Mouse (Mus musculus) MEL-GATA-1-ER (cell line): ENCODE measurements around the gene Btg3.

Source experiments
- DNase-seq: peaks from one replicate; pipeline ENCODE4 v3.0.0-alpha.2; 2012; ENCODE audit warnings: low read depth; ENCODE audit errors: extremely low read depth

Gene Btg3

GRCm38 (mm10) chr16:78346662-78347327 is 30.2 kb downstream of the Btg3 start:
- no peak for DNase-seq

GRCm38 (mm10) chr16:78343792-78344191 is 33.2 kb downstream of the Btg3 start:
- no peak for DNase-seq

GRCm38 (mm10) chr16:78342767-78343166 is 34.2 kb downstream of the Btg3 start:
- no peak for DNase-seq

GRCm38 (mm10) chr16:78341356-78341755 is 35.6 kb downstream of the Btg3 start:
- no peak for DNase-seq

- DNase-seq = no peak
Measured at GRCm38 (mm10) chr16:78337226-78337625, 39.8 kb downstream of the Btg3 start.

DNA sequence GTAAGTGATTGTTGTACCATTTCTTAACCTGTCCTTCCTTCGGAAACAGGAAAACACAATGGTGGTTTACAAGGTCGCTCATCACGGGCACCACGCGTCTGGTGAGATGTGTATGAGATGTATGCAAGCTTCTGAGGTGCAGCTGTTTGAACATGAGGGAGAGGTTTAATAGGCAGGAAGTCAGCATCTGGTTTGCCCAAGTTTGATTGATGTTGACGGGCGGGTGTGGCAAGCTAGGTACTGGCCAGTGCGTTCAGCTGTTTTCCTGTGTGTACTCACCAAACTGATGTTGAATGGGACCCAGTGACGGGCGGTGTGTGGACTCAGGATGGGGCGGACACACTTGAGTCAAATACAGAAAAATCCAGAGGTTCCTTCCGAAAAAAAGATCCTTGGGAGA is 49.0 kb downstream of the Btg3 start:
- no peak for DNase-seq

DNA sequence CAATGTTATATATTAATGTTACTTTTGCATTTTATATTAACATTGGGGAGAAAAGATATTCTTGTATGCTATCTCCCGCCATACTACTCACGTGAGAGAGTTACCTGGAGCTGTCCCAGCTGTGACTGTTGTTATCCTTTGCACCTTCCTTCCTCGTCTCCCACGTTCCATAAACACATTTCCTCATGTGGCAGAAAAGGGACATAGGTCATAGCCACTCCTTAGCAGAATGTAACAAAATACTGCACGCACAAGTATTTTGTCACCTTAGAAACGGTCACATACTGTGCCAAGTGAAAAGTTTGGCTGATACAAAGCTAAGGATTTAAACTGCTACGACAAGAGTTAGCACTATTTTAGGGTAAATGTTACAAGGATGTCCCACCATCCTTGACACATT is 49.4 kb downstream of the Btg3 start:
- no peak for DNase-seq

GRCm38 (mm10) chr16:78325972-78326848 is 50.8 kb downstream of the Btg3 start:
- DNase-seq = no peak

DNA sequence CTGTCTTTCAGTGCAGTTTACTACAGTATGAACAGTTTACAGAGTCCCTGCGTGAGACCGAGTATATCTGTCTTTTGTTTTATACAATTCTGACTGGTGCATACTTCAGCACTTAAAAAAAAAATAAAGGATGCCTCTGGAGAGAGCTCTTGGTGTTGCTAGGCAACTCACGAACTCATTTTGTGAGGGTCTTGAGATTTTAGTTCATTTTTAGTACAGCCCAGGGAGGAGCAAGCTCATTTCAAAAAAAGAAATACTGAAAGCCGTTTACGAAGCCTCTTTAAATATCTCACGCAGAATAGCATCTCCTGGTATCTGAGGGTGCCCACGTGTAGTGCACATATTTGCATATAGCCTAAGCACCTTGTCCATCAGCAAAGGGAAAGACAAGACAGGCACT is 54.9 kb downstream of the Btg3 start:
- DNase-seq = no peak

GRCm38 (mm10) chr16:78321559-78321958 is 55.4 kb downstream of the Btg3 start:
- DNase-seq = no peak

DNA sequence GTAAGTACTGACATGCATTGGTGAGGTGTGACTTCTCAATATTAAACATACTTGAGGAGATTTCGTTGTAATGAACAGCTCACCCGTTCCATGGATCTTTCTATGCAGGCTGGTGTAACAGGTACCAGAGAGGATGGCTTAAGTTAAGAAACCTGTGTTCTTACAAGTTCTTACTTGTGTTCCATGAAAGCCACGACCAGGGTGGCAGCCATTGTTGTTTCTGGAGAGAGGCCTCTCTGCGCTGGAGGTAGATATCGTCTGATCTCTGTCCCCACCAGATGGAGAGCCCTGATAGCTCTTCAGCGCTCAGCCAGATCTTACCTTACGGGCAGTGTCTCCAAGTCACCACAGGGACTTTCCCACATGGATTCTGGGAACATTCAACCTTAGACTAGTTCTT is 57.3 kb downstream of the Btg3 start:
- no peak for DNase-seq

- DNase-seq = no peak
Measured at GRCm38 (mm10) chr16:78317960-78318359, 59.0 kb downstream of the Btg3 start.

DNA sequence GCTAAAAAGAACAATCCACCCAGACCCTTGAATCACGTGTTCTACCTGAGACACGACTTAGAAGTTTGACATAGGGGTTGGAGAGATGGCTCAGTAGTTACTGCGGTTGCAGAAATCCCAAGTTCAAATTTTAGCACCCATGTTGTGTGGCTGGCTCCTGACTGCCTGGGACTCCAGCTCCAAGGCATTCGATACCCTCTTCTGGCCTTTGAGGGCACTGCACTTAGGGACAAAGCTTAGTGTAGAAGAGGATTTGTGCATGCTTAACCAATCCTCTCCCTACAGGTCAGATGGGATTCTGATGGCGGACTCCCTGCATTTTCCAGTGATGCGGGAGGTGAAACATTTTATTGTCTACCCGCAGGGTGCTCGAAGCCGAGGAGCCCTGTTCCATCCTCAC is 60.1 kb downstream of the Btg3 start:
- no peak for DNase-seq

DNA sequence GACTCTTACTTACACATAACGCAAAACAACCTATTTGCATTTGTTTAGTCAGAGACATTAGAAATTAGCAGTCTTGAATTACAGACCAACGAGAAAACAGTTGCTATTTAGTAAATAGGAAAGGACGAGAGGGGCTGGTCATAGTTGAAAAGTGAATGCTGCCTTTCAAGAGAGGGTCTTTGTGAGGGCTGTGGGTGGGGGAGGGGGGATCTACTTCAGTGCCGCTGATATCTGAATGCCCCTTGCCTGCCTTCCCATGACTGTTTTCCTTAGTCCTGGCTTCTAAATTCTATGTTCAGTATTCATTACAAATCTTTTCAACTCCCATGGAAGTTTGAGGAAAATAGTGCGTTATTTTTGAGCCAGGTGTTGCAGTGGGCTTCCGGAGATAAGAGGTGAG is 63.0 kb downstream of the Btg3 start:
- DNase-seq = no peak

GRCm38 (mm10) chr16:78313135-78313887 is 63.7 kb downstream of the Btg3 start:
- no peak for DNase-seq

GRCm38 (mm10) chr16:78309258-78309657 is 67.7 kb downstream of the Btg3 start:
- no peak for DNase-seq

DNA sequence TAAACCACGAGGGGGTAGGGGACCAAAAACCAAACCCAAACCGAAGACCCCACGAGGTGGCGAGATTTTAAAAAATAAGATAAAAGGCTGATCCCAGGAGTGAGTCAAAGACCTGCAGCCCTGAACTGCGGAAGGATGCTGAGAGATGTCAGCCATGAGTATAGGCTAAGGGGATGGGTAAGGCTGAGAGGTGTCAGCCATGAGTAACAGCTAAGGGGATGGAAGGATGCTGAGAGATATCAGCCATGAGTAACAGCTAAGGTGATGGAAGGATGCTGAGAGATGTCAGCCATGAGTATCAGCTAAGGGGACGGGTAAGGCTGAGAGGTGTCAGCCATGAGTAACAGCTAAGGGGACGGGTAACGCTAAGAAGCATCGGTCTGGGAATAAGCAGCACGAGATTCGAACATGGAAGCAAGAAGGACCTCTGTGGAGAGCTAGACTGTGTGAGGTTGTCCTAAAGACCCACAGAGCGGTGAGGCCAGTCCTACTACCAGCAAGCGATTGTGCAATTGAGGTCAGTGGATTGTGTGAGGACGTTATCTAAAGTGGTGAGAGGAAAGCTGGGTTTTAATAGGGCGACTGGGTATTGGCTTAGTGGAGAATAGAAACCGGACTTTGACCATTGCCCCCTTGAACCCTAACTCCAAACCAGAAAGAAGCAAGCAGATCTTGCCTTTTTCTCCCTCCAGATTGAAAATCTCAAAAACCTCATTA is 69.4 kb downstream of the Btg3 start:
- no peak for DNase-seq

DNA sequence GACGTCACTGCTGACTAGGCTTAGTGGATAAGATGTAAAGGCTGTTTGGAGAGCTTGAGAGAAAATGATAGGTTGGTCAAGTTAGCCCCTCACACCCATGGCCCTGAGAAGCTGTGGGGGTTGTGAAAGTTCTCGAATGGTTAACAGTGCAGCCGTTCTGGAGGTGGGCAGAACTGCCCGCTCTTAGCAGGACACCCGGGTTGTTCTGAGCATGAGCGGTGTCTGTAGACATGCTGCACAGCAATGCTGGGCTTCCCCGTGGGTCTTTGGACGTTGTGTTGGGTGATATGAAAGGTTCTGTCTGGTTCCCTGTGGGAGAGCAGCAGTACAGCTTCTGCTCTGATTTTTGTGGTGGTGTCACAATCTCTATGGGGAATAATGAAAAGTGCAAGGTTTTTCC is 70.4 kb downstream of the Btg3 start:
- no peak for DNase-seq

GRCm38 (mm10) chr16:78305606-78306100 is 71.3 kb downstream of the Btg3 start:
- DNase-seq = no peak

- DNase-seq = no peak
Measured at GRCm38 (mm10) chr16:78302678-78303050, 74.3 kb downstream of the Btg3 start.
